Mouse (Mus musculus) bone marrow macrophage, adult 2 months (primary cell): ENCODE results near the gene Igsf3. TPM values are rescaled to one million over a fixed set of nuclear protein-coding genes. Genes with fewer than 3 reads are reported as not detected.
"Not testable (repeated sequence)": the region's sequence is repeated elsewhere in the genome, so short reads cannot be mapped to it uniquely, and the experiment has no call there.

Source experiments
- H3K27ac ChIP-seq: 2 replicates; pipeline ENCODE4 v1.5.1; 2012; ENCODE audit warnings: low read depth, low read length; ENCODE audit not compliant: insufficient read depth
- H3K4me1 ChIP-seq: 2 replicates; pipeline ENCODE4 v1.6.1; 2012; ENCODE audit warnings: low read length; ENCODE audit not compliant: control insufficient read depth, insufficient read depth
- H3K4me3 ChIP-seq: 2 replicates; pipeline ENCODE4 v1.5.1; 2012; ENCODE audit warnings: mild to moderate bottlenecking, low read length, moderate library complexity; ENCODE audit not compliant: insufficient read depth
- CTCF ChIP-seq: IDR thresholded peaks from 2 replicates; pipeline ENCODE4 v1.5.1; 2012; ENCODE audit warnings: low read depth, mild to moderate bottlenecking, low read length, moderate library complexity
- POLR2A ChIP-seq: IDR thresholded peaks from 2 replicates; pipeline ENCODE4 v1.6.1; 2012; ENCODE audit warnings: mild to moderate bottlenecking, low read depth, low read length, borderline replicate concordance
- polyA plus RNA-seq: library from polyadenylated mRNA; stranded (reverse); fragments of >200 nt; gene quantifications from 2 replicates; pipeline ENCODE4 v1.2.4, GENCODE M21; 2012; ENCODE audit not compliant: missing spikeins, insufficient read depth, insufficient read length

The Igsf3 gene
- polyA plus RNA-seq, 1 experiment = not detected

- no peak overlapping the region for H3K4me3 ChIP-seq
- TF ChIP-seq POLR2A = no peak
- TF ChIP-seq CTCF = no peak
- no peaks in the 10 kb centered on the region for H3K4me1 ChIP-seq
- H3K27ac ChIP-seq = no peak overlapping the region
These were observed 24.6 kb downstream of the Igsf3 start for GRCm38 (mm10) chr3:101401501-101401900.

GRCm38 (mm10) chr3:101404620-101405415 lies 27.9 kb downstream of the Igsf3 start:
- H3K4me1 ChIP-seq = no peaks in the 10 kb centered on the region
- no peak overlapping the region for H3K4me3 ChIP-seq
- TF ChIP-seq CTCF (no peak), POLR2A (no peak)
- no peak overlapping the region for H3K27ac ChIP-seq

DNA sequence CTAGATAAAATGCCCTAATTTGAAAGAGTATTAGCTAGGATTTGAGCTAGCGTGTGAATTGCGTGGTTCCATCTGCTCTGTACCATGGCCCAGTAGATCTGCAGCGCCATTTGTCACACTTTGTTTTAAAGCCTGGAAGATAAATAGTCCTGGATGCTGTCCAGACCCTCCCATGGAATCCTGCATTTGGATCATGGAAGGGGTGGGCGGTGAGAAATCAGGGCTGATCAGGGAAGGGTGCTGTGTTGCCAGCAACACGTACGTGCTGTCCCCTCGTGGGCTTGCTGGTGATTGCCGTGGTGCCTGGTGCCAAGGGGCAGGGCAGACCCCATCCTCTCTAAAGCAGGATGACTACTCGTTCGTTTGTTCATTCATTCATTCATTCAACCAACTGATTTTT lies 28.6 kb downstream of the Igsf3 start:
- Histone ChIP-seq H3K4me3 (no peak overlapping the region), H3K4me1 (no peaks in the 10 kb centered on the region), H3K27ac (no peak overlapping the region)
- TF ChIP-seq CTCF (no peak), POLR2A (no peak)

DNA sequence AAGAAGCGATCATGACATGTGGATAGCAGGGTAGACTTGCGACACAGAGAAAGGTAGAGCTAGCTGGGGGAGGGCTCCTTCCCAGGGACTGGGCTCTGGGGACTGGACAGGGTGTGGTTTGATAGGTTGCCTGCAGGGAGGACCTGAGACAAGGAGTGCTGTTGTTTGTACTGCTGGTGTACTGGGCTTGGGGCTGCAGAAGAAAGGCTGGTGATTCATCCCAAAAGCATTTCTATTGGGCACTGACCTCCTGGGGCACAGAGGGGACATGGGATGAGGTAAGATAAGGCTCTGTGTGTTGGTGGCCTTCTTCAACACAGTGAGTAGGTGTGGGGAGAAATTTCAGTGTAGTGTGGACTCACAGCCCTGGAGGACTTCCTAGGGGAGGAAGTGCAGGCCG lies 29.2 kb downstream of the Igsf3 start:
- Histone ChIP-seq H3K4me3 (no peak overlapping the region), H3K27ac (no peak overlapping the region), H3K4me1 (no peaks in the 10 kb centered on the region)
- TF ChIP-seq POLR2A (no peak), CTCF (no peak)

DNA sequence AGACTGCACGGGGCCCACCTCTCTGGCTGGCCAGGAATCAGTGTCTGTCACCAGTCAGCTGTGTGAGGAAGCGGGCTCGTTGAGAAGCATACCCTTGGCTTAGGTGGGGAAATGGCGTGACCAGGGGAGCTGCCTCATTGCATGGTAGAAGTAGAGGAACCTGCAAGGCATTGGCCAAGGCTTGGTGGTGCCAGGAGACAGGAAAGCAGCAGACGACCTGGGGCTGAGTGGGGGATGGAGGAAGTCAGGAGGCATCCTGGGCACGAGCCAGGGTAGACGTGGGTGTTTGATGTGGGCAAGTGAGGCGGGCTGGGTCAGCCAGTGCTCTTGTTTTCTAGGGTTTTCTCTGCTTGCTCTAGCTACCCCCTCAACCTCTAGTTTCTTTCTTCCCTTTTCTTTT lies 30.7 kb downstream of the Igsf3 start:
- no peak for TF ChIP-seq CTCF
- TF ChIP-seq POLR2A = no peak
- Histone ChIP-seq H3K4me1 (no peaks in the 10 kb centered on the region), H3K4me3 (no peak overlapping the region), H3K27ac (no peak overlapping the region)

DNA sequence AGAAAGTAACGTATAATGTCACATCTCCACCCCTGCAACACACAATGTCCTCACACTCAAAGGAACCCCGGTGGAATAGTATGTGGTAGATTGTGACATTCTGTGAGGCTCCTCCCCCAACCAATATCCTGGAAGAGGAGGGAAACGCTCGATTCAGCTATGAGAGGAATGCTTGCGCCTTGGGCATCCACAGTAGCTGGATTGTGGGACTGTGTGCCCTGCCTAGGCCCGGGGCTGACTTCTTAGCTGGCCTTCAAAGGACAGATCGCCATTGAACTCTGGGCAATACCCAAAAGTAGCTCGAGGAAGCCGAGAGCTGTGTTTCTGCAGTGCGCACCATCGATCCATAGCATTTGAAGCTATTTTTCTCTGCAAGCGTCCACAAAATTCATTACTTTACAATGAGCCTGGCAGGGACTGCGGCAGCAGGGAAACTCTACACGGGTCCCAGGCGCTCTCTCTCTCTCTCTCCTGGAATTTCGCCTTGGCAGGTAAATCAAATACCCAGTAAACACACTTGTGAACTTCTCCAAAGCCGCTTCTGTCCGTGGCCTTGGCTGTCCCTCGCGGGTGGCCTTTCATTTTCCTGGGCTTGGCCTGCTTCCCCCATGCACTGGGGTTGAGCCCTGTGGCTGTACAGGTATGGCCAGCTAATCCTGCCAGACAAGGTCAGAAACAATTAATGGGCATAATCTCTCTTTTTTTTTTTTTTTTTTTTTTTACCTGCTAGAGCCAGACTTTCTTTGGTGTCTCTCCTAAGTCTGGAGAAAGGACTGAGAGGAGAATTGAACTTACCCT lies 32.3 kb downstream of the Igsf3 start:
- Histone ChIP-seq H3K4me1 (no peaks in the 10 kb centered on the region), H3K4me3 (no peak overlapping the region), H3K27ac (no peak overlapping the region)
- TF ChIP-seq POLR2A (no peak), CTCF (no peak)

DNA sequence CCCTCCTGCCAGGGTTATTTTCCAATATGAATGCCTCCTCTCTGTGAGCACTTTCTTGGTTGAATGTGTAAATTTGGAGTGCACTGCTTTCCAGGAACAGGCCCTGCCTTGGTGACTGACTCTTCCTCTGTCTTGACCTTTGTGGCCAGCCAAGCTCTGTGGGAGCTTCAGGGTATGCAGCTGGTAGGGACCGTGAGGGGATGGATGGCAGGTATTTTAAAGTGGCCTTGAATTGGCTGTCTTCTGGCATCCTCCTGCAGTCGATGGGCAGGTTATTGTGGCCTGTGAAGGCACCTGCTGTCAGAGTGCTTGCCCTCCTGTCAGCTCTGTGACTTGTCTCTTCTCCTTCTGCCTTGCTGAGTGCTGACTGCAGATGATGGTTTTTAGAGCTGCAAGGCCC lies 33.3 kb downstream of the Igsf3 start:
- TF ChIP-seq CTCF (no peak), POLR2A (no peak)
- Histone ChIP-seq H3K4me1 (no peaks in the 10 kb centered on the region), H3K27ac (no peak overlapping the region), H3K4me3 (no peak overlapping the region)

DNA sequence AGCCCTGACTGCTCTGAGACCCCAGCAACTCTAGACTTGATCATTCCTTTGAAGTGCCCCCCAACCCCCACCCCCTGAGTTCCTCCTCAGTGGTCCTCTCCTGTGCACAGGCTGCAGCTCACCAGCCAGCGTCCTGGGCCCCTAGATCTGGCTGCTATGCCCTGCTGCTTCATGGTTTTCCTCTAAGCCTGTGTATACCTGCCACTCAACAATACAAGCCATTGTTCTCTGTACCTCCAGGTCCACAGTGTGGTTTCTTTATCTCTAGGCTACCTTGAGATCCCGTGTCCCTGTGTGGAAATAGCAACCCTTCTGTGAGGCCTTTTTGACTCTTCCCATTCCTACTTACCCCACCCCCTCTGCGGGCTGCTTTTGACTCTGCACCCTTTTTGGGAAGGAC lies 33.9 kb downstream of the Igsf3 start:
- no peaks in the 10 kb centered on the region for H3K4me1 ChIP-seq
- no peak overlapping the region for H3K4me3 ChIP-seq
- TF ChIP-seq CTCF (no peak), POLR2A (no peak)
- no peak overlapping the region for H3K27ac ChIP-seq

DNA sequence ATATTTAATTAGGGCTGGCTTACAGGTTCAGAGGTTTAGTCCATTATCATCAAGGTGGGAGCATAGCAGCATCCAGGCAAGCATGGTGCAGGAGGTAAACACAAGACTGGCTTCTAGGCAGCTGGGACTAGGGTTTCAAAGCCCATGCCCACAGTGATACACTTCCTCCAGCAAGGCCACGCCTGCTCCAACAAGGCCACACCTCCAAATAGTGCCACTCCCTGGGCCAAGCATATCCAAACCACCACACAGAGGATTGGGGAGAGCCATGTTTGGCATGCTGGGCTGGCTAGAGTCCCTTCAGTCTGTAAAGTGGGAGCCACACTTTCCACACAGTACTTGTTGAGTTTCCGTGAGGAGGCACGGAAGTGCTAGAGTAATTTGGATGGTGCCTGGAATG lies 34.7 kb downstream of the Igsf3 start:
- TF ChIP-seq CTCF (no peak), POLR2A (no peak)
- Histone ChIP-seq H3K4me3 (no peak overlapping the region), H3K4me1 (no peaks in the 10 kb centered on the region), H3K27ac (no peak overlapping the region)

GRCm38 (mm10) chr3:101412115-101412514 lies 35.2 kb downstream of the Igsf3 start:
- TF ChIP-seq POLR2A (no peak), CTCF (no peak)
- Histone ChIP-seq H3K27ac (no peak overlapping the region), H3K4me3 (no peak overlapping the region), H3K4me1 (no peaks in the 10 kb centered on the region)

DNA sequence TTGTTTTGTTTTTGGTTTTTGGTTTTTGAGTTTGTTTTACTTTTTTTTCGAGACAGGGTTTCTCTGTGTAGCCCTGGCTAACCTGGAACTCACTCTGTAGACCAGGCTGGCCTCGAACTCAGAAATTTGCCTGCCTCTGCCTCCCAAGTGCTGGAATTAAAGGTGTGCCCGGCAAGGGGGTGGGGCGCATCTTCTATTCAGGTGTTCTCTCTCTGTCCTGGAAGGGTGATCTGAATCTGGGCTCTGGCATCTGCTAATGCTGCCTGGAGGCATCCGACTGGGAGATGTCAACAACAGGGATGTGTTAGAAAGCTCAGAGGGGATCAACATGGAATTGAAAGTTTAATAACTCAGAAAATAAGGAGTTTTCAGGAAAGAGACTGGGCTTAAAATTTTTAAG lies 36.1 kb downstream of the Igsf3 start:
- H3K27ac ChIP-seq, H3K4me1 ChIP-seq, H3K4me3 ChIP-seq: not testable (repeated sequence)
